Mouse (Mus musculus) lung, embryonic 14.5 days (tissue): ENCODE measurements at regions not wholly inside any gene's neighbourhood (a gene's known extent, or its start where the extent isn't known, plus 50 kb on each side); places are given as distances from the start of the nearest gene placed in this dataset.
A peak's percentile ranks its signal among the peaks of the same experiment; 100 is the strongest.

ENCODE experiments used
- ATAC-seq: fragments of 200-750 bp; cut with Nextera tagmentation; 2 replicates; pipeline ENCODE4 v1.8.0; 2017; ENCODE audit warnings: mild to moderate bottlenecking, moderate TSS enrichment, moderate library complexity; ENCODE audit not compliant: insufficient read depth
- DNase-seq: peaks from one replicate; pipeline ENCODE4 v3.0.0-alpha.2; 2015
- H3K27ac ChIP-seq: fragments of 300-500 bp; sonication (generic); 2 replicates; pipeline ENCODE4 v1.5.1; 2014; ENCODE audit warnings: low read depth, mild to moderate bottlenecking, moderate library complexity
- H3K27me3 ChIP-seq: fragments of 300-500 bp; sonication (generic); 2 replicates; pipeline ENCODE4 v1.6.1; 2014; ENCODE audit warnings: low read length, control low read depth; ENCODE audit not compliant: insufficient read depth
- H3K36me3 ChIP-seq: fragments of 300-500 bp; sonication (generic); 2 replicates; pipeline ENCODE4 v1.6.1; 2014; ENCODE audit warnings: control low read depth; ENCODE audit not compliant: insufficient read depth
- H3K4me1 ChIP-seq: fragments of 300-500 bp; sonication (generic); 2 replicates; pipeline ENCODE4 v1.6.1; 2014; ENCODE audit warnings: antibody characterized with exemption, control low read depth; ENCODE audit not compliant: insufficient read depth
- H3K4me2 ChIP-seq: fragments of 300-500 bp; sonication (generic); 2 replicates; pipeline ENCODE4 v1.6.1; 2014; ENCODE audit warnings: mild to moderate bottlenecking
- H3K4me3 ChIP-seq: fragments of 300-500 bp; sonication (generic); 2 replicates; pipeline ENCODE4 v1.5.1; 2014; ENCODE audit warnings: low read depth, low read length
- H3K9ac ChIP-seq: fragments of 300-500 bp; sonication (generic); 2 replicates; pipeline ENCODE4 v1.6.1; 2014
- H3K9me3 ChIP-seq: fragments of 300-500 bp; sonication (generic); 2 replicates; pipeline ENCODE4 v1.6.1; 2016; ENCODE audit warnings: low read depth, low read length, control low read depth
- CTCF ChIP-seq: IDR thresholded peaks from 2 replicates; pipeline ENCODE4 v1.5.1; 2016; ENCODE audit warnings: antibody characterized with exemption, low read depth
- WGBS: fragments of 180-500 bp; shearing (Covaris S2); extraction: QIAGEN DNeasy Blood & Tissue Kit; methylation state at CpG from one replicate; pipeline ENCODE4 v1.1.7; 2014; 5-methylcytosine and 5-hydroxymethylcytosine counted together

DNA sequence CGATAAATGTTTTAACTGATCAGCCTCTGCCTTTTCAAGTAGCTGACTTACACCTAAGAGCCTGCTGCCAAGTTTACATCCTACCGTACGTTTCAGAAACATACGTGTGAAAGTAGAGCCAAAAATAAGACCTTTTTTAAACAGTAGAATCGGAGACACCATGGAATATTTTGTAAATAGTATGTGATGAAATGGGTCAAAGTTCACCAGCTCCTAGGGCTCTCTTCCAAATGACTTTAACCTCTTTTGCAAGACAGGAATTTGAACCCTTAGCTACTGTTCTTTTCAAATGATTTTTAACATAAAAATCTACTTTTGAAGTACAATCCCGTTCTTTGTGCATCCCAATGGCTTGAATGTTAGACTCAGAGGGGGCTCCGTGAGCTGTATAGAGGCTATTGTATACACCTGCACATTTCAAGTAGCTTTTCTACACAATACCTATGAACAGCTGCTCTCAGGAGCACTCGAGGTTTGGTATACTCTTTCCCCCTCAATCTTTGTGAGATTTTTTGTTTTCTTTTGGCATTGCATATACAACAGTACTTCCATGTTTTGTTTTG lies 155.9 kb upstream of the Plcz1 start:
- H3K4me2 ChIP-seq = no peak overlapping the region
- no peak overlapping the region for H3K27ac ChIP-seq
- TF ChIP-seq CTCF = no peak
- H3K36me3 ChIP-seq = no peaks in the 10 kb centered on the region
- 59% methylated on average over 8 of the region's 8 CpGs for WGBS
- no peak overlapping the region for H3K9ac ChIP-seq
- no peaks in the 10 kb centered on the region for H3K9me3 ChIP-seq
- H3K4me3 ChIP-seq = no peak overlapping the region
- DNase-seq (peak; percentile 29), ATAC-seq (no peak)
- no peaks in the 10 kb centered on the region for H3K4me1 ChIP-seq
- H3K27me3 ChIP-seq = no peaks in the 10 kb centered on the region

DNA sequence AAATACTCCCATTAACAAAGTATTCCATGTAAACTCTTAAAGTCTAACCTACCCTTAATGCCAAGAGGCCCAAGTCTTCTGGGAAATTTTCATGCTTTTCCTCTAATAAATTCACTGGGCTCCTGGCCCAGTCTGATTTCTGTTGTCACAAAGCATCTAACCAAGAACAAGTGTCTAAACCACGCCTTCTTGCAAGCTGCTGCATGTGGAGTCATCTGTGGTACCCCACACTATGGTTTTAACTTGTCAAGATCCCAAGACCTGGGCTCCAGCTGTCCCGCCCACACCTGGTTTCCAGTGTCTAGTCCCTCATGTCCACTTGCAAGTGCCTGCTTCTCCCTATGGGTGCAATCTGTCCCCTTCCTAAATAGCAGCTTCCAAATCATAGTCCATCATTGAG lies 153.0 kb upstream of the Plcz1 start:
- no peak for DNase-seq
- Histone ChIP-seq H3K4me1 (no peaks in the 10 kb centered on the region), H3K36me3 (no peaks in the 10 kb centered on the region), H3K27me3 (no peaks in the 10 kb centered on the region), H3K9ac (no peak overlapping the region), H3K4me2 (no peak overlapping the region), H3K9me3 (no peaks in the 10 kb centered on the region), H3K27ac (no peak overlapping the region), H3K4me3 (no peak overlapping the region)
- no peak for TF ChIP-seq CTCF
- 88% methylated on average over 2 of the region's 2 CpGs for WGBS
- ATAC-seq = no peak

DNA sequence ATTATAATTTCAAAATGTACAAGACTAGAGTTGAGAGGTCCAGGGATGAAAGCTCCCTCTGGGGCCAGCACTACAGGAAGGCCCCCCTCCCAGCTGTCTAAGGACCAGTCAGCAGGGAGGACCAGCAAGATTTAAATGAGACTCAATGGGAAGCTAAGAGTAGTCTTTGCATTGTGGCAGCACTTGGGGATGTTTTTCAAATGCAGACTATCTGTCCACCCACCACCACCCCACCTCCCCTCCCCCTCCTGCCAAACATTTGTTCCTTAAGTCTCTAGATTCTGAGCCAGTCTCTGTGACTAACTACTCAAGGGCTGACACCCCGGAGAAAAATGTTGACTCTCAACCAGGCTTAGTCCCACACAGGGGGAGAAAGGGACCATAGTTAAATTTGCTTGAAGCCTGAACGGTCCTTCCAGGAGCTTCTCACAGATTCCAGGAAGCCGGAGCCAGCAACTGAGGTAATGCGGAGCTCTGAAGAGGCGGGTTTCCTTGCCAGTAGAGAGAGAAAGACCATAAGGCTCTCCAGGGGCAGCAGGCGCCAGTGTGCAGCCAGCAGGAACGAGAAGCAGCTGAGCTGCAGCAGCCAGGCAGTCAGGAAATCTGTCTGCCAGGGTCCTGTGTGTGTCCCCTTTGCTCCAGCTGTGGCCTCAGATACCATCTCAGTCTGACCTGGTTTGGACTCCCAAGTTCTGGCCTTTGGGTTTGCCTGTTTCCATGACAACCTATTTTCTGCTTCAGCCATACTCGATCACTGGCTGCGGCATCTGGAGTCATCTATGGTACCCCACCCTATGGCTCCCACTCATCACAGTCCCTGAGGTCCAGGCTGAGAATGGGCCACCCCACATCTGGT lies 152.1 kb upstream of the Plcz1 start:
- H3K27me3 ChIP-seq = no peaks in the 10 kb centered on the region
- H3K27ac ChIP-seq = no peak overlapping the region
- H3K9me3 ChIP-seq = no peaks in the 10 kb centered on the region
- ATAC-seq (peak; percentile 42; the same call in 1 of the 2 replicates), DNase-seq (peak; percentile 19)
- H3K36me3 ChIP-seq = no peaks in the 10 kb centered on the region
- H3K4me1 ChIP-seq = no peaks in the 10 kb centered on the region
- 42% methylated on average over 9 of the region's 9 CpGs for WGBS
- no peak for TF ChIP-seq CTCF
- H3K4me2 ChIP-seq = no peak overlapping the region
- H3K4me3 ChIP-seq = no peak overlapping the region
- H3K9ac ChIP-seq = no peak overlapping the region

GRCm38 (mm10) chr6:140192526-140192925 lies 151.3 kb upstream of the Plcz1 start:
- Histone ChIP-seq H3K36me3 (no peaks in the 10 kb centered on the region), H3K27me3 (no peaks in the 10 kb centered on the region), H3K27ac (no peak overlapping the region), H3K9me3 (no peaks in the 10 kb centered on the region), H3K4me2 (no peak overlapping the region), H3K4me1 (no peaks in the 10 kb centered on the region), H3K9ac (no peak overlapping the region), H3K4me3 (no peak overlapping the region)
- DNase-seq = no peak
- no peak for TF ChIP-seq CTCF
- ATAC-seq = no peak
- WGBS = 85% methylated on average over 17 of the region's 17 CpGs

DNA sequence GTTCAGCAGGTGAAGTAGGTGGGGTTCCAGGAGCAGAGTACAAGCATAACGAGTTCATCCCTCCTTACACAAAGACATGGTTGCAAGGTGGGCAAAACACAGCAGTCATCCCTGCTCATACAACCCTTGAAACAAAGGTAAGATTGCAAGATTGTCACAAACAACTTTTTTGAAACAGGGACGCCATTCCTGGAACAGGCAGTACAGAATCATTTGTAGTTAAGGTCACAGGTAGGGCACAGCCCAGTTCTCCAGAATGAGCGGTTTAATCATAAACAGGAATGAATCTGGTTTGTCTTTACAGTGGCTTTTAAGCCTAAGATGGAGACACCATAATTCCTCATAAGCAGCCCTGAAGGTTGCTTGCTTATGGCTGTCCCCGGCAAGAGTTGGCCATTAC lies 150.1 kb upstream of the Plcz1 start:
- Histone ChIP-seq H3K4me1 (no peaks in the 10 kb centered on the region), H3K27ac (no peak overlapping the region), H3K4me2 (no peak overlapping the region), H3K9ac (no peak overlapping the region), H3K27me3 (no peaks in the 10 kb centered on the region), H3K36me3 (no peaks in the 10 kb centered on the region), H3K4me3 (no peak overlapping the region), H3K9me3 (no peaks in the 10 kb centered on the region)
- TF ChIP-seq CTCF = no peak
- WGBS = 78% methylated on average over 4 of the region's 4 CpGs
- DNase-seq (no peak), ATAC-seq (no peak)

- WGBS = 54% methylated on average over 9 of the region's 9 CpGs
- Histone ChIP-seq H3K36me3 (no peaks in the 10 kb centered on the region), H3K4me2 (no peak overlapping the region), H3K27ac (no peak overlapping the region), H3K9ac (no peak overlapping the region), H3K4me3 (no peak overlapping the region), H3K9me3 (no peaks in the 10 kb centered on the region), H3K4me1 (no peaks in the 10 kb centered on the region), H3K27me3 (no peaks in the 10 kb centered on the region)
- DNase-seq (no peak), ATAC-seq (0 out of 2 replicates have a peak, but pooled peaks have one; percentile 31)
- no peak for TF ChIP-seq CTCF
These were observed 148.3 kb upstream of the Plcz1 start for GRCm38 (mm10) chr6:140189601-140190000.

GRCm38 (mm10) chr6:140187733-140188132 lies 146.5 kb upstream of the Plcz1 start:
- DNase-seq = no peak
- Histone ChIP-seq H3K27me3 (no peaks in the 10 kb centered on the region), H3K27ac (no peak overlapping the region), H3K9ac (no peak overlapping the region), H3K4me1 (no peaks in the 10 kb centered on the region), H3K4me2 (no peak overlapping the region), H3K9me3 (no peaks in the 10 kb centered on the region), H3K36me3 (no peaks in the 10 kb centered on the region), H3K4me3 (no peak overlapping the region)
- TF ChIP-seq CTCF = no peak
- no peak for ATAC-seq
- 91% methylated on average over 3 of the region's 3 CpGs for WGBS
